Mouse (Mus musculus): ENCODE measurements around the gene Wiz. TPM values are rescaled to one million over a fixed set of nuclear protein-coding genes. Genes with fewer than 3 reads are reported as not detected.
A peak's percentile ranks its signal among the peaks of the same experiment; 100 is the strongest.

Wiz gene
- total RNA-seq, 2 experiments from 2014 or later: 6.9 to 63.4 TPM

DNA sequence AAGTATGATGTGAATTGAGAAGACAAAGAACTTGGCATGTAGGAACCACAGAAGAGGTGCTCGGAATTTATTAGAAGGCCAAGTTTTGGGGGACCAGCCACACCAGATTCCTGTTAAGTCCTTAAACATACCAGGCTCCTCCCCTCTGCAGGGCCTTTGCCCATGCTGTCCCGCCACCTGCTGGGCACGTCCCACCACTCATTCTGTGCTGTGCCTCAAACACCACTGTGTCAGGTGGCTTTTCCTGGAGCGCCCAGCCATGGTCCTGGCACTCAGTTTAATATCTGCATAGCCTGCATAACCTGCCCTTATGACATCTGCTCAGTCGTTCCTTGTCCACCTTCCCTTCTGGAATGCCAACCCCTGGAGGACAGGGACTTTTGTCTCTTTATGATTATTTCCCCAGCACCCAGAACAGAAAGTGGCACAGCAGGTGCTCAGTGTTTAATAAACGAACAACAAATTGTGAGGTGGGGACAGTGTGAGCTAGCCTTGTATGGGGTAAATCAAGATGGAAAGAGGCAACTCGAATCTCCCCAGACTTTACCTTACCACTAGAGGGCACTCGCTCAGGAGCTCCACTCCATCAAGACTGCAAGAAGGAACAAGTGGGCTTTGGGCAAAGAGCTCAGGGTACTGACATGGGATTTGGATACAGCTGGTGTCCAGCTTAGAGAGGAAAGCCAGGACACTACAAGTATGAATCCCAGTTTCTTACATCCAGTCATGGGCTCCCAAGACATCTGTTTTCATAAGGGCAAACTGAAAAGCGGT lies 2.4 kb downstream of the Wiz start:
- ATAC-seq (replicated peaks; ENCODE audit: low FRiP score, low TSS enrichment, poor library complexity, severe bottlenecking): peak; percentile 62

- ATAC-seq (replicated peaks; ENCODE audit: low FRiP score, low TSS enrichment, poor library complexity, severe bottlenecking): no peak
Observed at GRCm38 (mm10) chr17:32383661-32384060, 5.6 kb downstream of the Wiz start.

GRCm38 (mm10) chr17:32382576-32382975 lies 6.7 kb downstream of the Wiz start:
- no peak for ATAC-seq (replicated peaks; ENCODE audit: low FRiP score, low TSS enrichment, poor library complexity, severe bottlenecking)

- ATAC-seq (replicated peaks; ENCODE audit: low FRiP score, low TSS enrichment, poor library complexity, severe bottlenecking): no peak
Observed at GRCm38 (mm10) chr17:32378786-32379185, 10.5 kb downstream of the Wiz start.

GRCm38 (mm10) chr17:32377137-32377536 lies 12.1 kb downstream of the Wiz start:
- peak; percentile 74 for ATAC-seq (replicated peaks; ENCODE audit: low FRiP score, low TSS enrichment, poor library complexity, severe bottlenecking)

DNA sequence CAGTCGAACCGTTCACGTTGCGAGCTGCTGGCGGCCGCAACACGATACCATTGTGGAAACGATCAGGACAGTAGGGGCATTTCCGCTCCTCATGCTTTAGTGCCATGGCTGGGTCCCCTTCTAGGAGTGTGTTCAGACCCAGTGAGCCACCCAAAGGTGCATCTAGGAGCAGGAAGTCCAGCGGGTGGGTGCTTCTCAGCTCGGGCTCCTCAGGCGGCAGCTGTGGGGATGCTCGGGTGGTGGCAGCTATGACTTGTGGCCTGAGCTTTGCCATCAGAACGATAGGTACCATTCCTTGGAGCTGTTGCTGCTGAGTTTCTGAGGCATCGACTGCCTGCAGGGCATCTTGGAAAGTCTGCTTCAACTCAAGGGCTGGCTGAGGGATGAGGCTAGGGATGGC lies 12.8 kb downstream of the Wiz start:
- 0 out of 2 replicates have a peak, but pooled peaks have one; percentile 28 for ATAC-seq (replicated peaks; ENCODE audit: low FRiP score, low TSS enrichment, poor library complexity, severe bottlenecking)

- 0 out of 2 replicates have a peak, but pooled peaks have one; percentile 36 for ATAC-seq (replicated peaks; ENCODE audit: low FRiP score, low TSS enrichment, poor library complexity, severe bottlenecking)
Observed at GRCm38 (mm10) chr17:32368991-32369578, 20.2 kb downstream of the Wiz start.

DNA sequence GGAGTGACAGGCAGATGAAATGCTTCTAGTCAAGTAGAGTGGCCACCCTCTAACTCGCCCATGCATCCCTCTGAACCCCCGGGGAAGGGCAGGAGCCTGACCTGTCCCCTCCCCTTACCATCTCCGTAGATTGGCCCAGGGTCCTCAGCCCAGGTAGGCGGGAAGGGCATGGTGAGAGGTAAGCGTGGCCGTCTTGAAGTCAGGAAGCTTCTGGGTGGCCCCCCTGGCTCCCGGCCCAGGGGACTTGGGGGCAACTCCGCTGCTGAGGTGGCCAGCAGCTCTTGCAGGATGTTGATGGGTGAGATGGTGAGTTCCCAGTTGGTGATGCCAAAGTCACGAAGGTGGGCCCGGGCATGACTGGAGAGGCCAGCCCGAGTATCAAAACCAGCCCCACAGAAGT lies 21.5 kb downstream of the Wiz start:
- no peak for ATAC-seq (replicated peaks; ENCODE audit: low FRiP score, low TSS enrichment, poor library complexity, severe bottlenecking)

- peak; percentile 74 for ATAC-seq (replicated peaks; ENCODE audit: low FRiP score, low TSS enrichment, poor library complexity, severe bottlenecking)
Observed at GRCm38 (mm10) chr17:32365296-32365695, 23.9 kb downstream of the Wiz start.

GRCm38 (mm10) chr17:32364850-32365249 lies 24.4 kb downstream of the Wiz start:
- ATAC-seq (replicated peaks; ENCODE audit: low FRiP score, low TSS enrichment, poor library complexity, severe bottlenecking): no peak

DNA sequence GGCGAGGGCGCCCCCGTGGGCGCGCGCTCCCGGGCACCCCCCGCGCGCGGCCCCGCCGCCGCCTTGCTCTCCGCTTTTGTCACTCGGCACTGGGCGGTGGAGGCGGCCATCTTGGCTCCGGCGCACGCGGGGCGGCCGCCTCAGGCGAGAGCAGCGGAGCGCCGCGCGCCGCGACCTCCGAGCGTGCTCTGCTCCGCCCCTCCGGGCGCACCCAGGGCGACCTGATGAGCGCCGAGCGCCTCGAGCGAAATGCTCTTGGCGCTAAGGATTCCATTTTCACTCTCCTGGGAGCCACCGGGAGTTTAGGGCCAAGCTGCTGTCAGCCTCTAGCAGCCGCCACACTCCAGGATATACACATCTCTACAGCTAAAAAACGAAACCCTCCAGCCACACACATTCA lies 24.9 kb downstream of the Wiz start:
- peak; percentile 63 for ATAC-seq (replicated peaks; ENCODE audit: low FRiP score, low TSS enrichment, poor library complexity, severe bottlenecking)

DNA sequence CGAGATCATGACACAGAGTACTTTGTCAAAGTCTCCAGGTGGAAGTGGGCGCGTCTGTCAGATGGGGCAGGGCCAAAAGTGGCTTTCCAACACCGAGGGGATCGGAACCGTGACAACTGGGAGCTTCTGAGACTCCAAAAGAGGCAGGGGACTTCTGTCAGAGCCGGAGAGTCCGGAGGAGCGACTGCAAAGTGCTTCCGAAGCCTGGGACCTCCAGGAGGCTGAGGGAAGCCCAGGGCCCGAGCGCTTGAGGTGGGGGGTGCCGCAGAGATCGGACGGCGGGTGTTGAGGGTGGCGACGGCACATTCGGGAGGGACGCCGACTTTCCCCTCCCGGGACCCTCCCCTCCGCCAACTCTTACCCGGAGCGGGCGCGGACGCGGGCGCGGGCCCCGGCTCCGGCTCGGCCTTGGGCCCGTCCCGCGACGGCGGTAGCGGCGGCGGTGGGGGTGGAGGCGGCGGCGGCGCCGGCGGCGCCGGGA lies 25.4 kb downstream of the Wiz start:
- ATAC-seq (replicated peaks; ENCODE audit: low FRiP score, low TSS enrichment, poor library complexity, severe bottlenecking): no peak; the same call in 1 of the 2 replicates

GRCm38 (mm10) chr17:32362686-32363085 lies 26.6 kb downstream of the Wiz start:
- no peak for ATAC-seq (replicated peaks; ENCODE audit: low FRiP score, low TSS enrichment, poor library complexity, severe bottlenecking)

GRCm38 (mm10) chr17:32359928-32360327 lies 29.3 kb downstream of the Wiz start:
- no peak for ATAC-seq (replicated peaks; ENCODE audit: low FRiP score, low TSS enrichment, poor library complexity, severe bottlenecking)

GRCm38 (mm10) chr17:32358943-32359340 lies 30.3 kb downstream of the Wiz start:
- no peak for ATAC-seq (replicated peaks; ENCODE audit: low FRiP score, low TSS enrichment, poor library complexity, severe bottlenecking)

DNA sequence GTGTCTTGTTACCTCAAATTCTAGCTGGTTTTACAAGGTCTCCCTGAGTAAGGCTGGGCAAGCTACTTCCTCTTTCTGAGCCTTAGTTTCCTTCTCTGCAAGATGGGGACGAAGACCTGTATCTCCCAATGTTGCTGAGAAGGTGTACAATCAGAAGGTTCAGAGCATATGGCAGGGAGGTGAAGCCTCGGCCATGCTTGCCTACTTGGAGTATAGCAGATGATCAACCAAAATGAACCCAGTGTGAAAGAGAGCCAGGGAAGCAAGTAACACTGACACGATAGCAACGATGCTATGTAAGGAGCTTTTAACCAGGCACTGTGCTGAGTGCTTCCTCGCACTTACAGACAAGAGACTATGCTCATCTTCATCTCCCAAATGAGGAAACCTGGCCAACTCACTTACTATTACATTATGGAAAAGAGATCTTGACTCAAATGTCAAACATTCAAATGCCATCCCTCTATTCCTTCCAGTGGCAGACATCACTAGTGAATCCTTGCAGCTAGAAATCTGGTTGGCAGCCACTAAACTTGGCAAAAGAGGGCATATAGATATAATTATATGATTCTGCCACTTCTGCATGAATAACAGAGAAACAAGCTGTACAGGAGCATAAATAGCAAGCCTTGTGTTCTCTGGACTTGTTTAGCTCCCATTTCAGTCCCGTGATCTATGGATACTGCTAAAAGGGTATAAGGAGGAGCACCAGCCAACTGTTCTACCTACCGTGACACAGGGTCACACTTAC lies 30.9 kb downstream of the Wiz start:
- ATAC-seq (replicated peaks; ENCODE audit: low FRiP score, low TSS enrichment, poor library complexity, severe bottlenecking): no peak

GRCm38 (mm10) chr17:32356766-32357760 lies 32.2 kb downstream of the Wiz start:
- ATAC-seq (replicated peaks; ENCODE audit: low FRiP score, low TSS enrichment, poor library complexity, severe bottlenecking): no peak

GRCm38 (mm10) chr17:32356281-32356680 lies 33.0 kb downstream of the Wiz start:
- ATAC-seq (replicated peaks; ENCODE audit: low FRiP score, low TSS enrichment, poor library complexity, severe bottlenecking): no peak

GRCm38 (mm10) chr17:32355031-32355430 lies 34.2 kb downstream of the Wiz start:
- ATAC-seq (replicated peaks; ENCODE audit: low FRiP score, low TSS enrichment, poor library complexity, severe bottlenecking): no peak
